Mouse (Mus musculus) gastrocnemius, postnatal 36 days (tissue): ENCODE measurements around the gene Rlbp1. TPM values are rescaled to one million over a fixed set of nuclear protein-coding genes. Genes with fewer than 3 reads are reported as not detected.
A peak's percentile ranks its signal among the peaks of the same experiment; 100 is the strongest.

Source experiments
- DNase-seq, 2 experiments: peaks; one replicate each; pipeline ENCODE4 v3.0.0; 2022
- intact Hi-C: fragments of 180-260 bp; cut with DNase I; formaldehyde crosslinking; loops from one replicate; pipeline ENCODE4 v1.15.1; 2025
- total RNA-seq, 2 experiments: library from RNA; stranded (reverse); gene quantifications; 2 replicates each; pipeline ENCODE4 v1.2.3; 2021

Rlbp1 gene
- total RNA-seq, 2 experiments from 2014 or later: not detected

DNA sequence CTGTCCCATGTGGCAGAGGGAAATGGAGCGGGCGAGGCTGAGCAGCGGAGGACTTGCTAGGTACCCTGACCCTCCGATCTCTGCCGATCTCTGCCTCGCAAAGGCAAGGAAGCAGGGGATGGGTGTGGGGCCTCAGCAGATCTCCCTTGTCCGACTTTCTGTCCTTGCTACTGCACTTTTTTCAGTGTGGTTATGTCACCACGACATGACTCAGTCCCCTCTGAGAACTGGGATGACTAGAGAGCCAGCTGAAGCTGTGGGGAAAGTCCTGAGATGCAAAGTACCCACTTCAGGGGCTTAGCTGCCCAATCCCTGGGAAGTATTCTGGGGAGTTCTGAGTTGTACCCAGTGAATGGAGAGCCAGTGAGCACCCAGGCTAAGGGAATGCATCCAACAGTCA lies 292 bp upstream of the Rlbp1 start:
- no peak for DNase-seq
- intact Hi-C loops: no loop called here

DNA sequence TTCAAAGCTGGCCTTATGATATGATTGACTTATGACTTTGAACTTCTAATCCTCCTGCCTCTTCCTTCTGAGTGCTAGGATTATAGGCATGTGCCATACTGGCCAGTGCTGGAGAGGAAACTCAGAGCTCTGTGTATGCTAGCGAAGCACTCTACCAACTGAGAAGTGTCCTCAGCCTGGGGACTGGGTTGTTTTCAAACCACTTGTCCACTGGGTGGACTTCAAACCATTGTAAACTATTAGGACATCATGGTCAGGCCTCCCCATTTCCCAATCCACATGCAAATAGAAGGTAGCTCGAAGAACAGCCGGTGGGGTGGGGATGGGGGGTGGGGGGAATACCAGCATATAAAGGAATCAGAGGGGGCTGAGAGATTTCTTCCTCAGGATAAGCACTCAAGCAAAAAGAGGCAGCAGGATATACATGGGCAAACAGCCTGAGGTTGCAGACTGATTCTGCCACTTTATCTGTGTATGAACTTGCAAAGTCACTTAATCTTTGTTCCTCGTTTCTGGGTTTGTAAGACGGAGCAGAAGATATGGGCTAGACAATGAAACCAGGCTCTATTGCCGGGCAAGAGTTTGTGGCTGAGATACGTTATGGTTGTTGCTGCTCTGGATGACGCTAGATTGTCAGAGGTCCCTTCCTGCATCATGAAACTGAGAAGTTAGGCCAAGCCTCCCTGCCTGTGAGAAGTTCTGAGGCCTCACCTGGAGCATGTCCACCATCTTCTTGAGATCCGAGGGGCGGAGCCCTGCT lies 10.2 kb downstream of the Rlbp1 start:
- intact Hi-C loops: no loop called here
- no peak for DNase-seq

DNA sequence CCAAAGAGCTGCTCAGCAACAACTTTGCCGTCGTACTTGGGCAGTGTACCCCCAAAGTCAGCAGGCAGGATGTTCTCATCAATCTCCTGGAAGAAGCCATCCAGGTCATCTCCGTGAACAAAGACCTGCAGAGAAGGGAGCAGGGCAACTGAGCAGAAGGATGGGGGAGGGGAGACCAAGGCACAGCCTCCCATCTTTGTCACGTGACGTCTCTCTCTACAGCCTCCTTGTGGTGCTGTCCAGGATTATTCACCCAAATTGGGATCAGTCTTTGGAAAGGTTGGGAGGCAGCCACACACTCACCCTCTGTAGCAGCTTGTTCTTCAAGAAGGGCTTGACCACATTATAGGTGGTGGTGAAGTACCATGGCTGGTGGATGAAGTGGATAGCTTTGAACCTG lies 11.3 kb downstream of the Rlbp1 start:
- no peak for DNase-seq
- intact Hi-C loops: no loop called here

DNA sequence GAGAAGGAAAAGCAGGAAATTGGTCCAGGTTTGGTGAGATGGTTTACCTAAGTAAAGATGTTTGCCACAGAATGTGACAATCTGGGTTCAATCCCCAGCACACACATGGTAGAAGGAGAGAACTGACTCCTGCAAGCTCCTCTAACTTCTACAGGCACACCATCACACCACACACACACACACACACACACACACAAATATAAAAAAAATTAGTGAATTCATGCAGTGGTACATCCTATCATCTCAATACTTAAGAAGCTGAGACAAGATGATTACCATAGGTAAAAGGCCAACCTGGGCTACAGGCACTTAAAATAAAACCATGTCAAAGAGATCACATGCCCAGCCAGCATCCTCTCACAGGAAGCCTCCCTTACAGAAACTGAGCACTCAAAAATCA lies 12.8 kb downstream of the Rlbp1 start:
- DNase-seq: no peak
- intact Hi-C loops: no loop called here

DNA sequence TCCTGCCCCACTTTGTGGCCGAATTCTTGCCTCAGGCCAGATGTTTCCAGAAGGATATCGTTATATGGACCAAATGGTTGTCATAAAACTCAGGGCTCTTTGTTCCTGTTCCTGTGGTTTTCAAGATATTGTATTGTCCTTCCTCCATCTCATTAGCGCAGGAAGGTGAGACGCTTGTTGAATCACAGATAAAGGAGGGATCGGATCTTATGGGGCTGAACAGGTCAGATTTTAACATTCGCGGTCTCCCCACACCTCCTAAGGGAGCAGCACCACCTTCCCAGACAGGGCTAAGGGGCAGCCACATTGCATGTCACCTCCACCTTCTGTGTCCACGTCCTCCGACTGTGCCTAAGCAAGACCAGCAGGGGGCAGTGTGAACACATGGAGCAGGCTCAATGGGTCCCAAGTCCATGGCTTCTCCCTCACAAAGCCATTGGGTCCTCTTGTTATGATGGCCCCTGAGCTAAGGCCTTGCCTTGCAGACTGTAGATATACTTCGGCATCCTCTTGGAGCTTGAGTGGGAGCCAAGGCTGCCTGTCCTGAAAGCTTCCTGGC lies 15.4 kb downstream of the Rlbp1 start:
- DNase-seq: peak; percentile 30 to 42
- intact Hi-C loops: no loop called here

DNA sequence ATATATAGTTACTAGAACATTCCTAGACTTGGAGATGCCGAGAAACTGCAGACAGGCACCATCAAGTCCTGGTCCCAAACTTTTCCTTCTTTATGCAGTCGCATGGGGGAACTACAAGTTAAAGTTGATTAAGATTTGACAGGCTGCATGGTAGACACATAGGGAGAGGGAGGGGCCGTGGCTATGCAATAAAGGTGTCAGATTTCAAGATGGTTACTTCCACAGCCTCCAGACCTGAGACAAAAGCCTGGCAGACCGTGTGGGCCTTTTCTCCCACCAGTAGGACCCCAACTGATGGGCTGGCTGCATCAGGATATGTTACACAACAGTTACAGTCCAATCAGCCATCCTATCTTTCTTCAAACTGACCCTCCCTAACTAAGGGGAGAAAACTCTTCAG lies 17.4 kb downstream of the Rlbp1 start:
- no peak for DNase-seq
- intact Hi-C loops: no loop called here

DNA sequence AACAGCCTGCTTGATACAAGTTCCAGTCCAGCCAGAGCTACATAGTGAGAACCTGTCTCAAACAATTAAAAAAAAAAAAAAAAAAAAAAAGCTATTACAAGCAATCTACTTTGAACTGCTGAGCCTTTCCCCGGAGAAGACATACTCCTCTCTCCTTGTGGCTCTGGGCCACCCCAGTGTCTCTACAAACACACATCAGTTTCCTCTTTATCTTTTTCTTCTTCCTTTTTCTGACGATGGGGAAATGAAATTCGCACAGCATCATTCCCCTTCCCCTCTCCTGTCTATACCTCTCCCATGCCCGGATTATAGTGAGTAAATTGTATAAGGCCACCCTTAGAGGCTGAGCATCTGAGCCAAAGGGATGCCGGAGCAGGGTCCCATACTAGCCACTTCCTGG lies 18.2 kb downstream of the Rlbp1 start:
- intact Hi-C loops: no loop called here
- DNase-seq: no peak

DNA sequence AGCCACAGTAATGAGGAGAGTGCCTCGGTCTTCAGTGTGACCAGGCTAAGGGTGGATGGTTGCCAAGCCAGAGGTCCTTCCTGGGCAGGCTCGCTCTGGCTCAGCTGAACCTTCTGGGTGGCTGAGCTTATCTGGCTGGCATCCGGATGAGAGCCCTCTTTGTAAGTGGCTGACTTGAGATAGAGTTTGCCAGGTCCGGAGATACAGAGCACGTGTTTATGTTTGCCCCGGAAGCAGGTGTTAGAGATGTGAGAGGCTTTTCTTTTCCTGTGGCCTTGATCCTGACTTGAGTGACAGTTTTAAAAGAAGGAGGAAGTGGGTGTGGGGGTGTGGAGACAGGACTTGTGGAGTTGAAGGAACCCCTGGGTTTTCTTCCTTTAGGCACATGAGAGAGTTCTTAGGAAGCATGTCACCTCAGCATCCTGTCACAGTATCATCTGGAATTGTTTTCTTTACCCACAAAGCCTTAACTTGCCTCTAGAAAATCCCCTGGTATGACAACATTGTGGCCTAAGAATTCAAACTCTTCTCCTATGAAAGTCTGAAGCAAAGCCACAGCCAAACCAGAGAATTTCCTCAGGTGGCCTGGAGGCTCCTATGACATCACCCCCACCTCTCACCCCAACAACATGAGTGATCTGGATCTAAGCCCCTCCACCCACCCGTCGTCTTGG lies 23.3 kb downstream of the Rlbp1 start:
- no peak for DNase-seq
- intact Hi-C loops: no loop called here

DNA sequence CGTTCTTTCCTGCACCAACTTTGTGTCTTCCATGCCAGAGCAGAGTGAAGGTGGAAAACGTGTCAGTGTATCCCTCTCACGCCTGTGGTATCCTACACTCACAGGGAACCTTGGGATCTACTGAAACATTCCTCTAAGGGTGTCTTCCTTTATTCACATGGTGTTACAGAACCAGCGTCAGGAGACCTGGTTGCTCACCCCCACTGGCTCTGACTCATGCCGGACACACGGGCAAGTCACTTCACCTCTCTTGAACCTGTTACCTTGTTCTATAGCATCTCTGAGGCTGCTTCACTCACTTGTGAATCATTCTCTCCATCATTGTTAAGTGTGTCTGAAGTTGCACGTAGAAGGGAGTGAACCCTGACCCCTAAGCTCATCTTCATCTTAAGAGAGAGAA lies 24.0 kb downstream of the Rlbp1 start:
- intact Hi-C loops: no loop called here
- DNase-seq: no peak

DNA sequence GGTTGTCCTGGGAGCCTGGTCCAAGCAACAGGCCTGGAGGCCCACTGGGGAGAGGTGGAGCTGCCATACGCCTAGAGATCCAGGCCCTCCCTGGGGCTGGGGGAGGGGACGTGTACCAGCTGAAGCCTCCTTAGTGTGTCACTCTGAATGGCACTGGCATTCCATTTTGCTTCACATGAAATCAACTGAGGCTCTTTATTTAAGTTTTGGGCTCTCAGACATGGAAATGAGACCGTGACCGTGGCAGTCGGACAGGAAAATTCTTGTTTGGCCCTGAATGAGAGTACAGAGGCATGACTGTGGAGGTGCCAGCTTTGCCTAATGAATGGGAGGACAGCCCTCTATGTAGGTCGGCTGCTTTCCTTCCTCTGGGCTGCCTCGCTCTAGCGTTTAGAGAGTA lies 24.6 kb downstream of the Rlbp1 start:
- intact Hi-C loops: no loop called here
- DNase-seq: no peak

DNA sequence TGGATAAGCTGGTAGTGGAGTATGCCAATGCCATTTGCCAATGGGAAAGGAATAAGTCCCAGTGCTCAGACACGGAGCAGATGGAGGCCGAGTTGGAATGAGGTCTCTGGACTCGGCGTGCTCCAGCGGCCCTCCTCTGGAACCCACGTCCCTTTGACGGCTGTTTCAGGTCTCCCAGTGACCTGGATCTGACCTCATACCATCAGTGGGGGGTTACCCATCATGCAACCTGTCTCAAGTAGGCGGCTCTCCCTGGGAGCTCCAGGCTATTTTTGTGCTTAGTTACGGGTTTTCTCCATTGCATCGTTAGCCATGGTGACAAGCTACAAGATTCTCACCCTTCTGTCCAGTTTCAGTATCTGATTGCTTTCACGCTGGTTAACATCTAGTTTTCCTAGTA lies 26.8 kb downstream of the Rlbp1 start:
- DNase-seq: no peak
- intact Hi-C loops: no loop called here

DNA sequence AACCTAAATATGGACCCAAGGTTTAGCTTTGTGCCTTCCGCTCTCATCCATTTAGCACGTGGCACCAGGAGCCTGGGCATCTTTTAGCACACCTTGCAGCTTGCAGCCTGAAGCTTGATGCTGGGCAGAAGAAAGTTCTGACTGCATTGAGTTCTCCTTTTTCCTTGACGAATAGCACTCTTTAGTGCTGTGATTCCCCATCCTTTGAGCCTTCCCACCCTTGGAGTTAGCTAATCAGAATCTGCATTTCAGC lies 27.7 kb downstream of the Rlbp1 start:
- DNase-seq: no peak
- intact Hi-C loops: loop anchor here (10.0 kb wide), 1 partner anchor 434 kb away; no protein-coding TSS in a partner anchor

DNA sequence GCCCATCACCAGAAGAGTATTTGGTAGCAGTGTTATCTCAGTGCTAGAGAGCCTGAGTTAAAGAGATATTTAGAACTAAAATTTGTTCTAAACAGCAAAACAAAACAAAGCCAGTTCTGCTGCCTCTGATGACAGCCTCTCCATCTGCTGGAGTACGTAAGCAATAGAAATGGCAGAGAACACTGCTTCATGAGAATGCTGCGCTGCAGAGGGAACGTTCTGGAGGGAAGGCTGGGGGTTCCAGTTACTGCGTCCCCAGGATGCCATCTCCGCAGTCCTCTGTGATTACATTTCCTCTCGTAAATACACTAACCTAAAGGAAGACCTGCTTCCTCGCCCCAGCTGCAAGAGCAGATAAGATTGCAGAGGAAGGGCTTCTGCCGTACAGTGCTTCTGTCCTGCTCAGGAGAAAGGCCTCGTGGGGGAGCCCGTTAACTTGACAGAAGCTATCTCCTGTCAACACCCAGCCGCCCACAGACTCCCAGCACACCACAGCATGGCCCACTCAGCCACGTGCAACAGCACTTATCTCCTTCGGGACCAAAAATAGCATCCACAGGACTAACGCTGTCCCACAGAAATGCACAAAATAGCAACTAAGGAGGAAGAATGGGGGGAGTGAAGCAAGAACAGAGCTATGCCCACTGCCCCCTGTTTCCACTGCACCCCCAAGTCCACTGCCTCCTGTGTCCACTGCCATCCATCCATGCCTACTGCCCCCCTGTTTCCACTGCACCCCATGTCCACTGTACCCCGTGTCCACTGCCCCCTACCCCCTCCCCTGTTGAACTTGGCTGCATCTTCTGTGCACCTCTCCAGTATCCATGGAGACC lies 28.3 kb downstream of the Rlbp1 start:
- no peak for DNase-seq
- intact Hi-C loops: loop anchor here (10.0 kb wide), 1 partner anchor 434 kb away; no protein-coding TSS in a partner anchor

DNA sequence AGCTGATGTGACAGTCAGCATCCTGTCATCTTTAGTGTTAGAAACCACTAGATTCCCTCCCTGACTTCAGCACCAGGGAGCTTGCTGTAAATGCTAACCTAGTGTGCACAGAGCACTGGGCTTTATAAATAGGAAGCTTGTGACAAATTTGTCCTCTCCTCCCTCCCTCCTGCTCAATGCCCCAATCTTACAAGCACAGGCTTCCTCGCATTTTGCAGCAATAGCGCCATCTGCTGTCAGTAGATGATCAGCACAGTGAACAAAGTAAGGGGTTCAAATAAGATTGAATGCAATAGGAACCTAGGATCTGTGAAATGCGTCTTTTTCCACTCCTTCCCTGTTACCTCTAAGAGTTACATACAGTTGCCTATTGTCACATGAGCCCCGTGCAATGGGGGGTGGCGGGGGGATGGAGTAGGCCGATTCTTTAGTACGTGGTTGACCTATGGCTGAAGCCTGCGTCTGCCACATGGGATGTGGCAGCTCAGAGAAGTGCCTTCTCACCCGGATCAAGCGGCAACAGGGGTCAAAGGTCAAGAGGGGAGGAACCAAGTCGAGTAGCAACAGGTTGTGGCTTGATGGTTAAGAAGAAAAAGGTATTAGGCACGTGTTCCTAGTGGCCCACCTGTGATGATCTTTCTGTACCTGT lies 37.0 kb downstream of the Rlbp1 start:
- intact Hi-C loops: loop anchor here (1.0 to 10.0 kb wide), 2 partner anchors 104 to 425 kb away; no protein-coding TSS in a partner anchor
- DNase-seq: peak; percentile 31 to 69

DNA sequence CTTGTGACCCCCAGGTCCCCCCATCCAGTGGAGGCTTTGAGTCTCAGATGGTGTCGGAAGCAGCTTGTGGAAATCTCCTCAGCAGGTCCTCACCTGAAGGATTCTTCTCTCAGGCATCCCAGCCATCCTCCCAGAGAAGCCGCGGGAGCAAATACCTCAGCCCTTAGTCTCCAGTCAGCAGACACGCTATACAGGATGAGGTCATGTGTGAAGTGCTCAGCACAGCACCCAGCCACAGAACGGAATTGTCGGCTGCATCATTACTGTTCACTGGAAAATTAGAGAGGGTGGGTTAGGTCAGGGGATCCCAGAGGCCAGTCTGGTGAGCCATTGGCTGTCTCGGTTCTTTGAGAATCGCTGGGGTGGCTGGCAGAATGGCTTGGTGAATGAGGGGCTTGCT lies 38.0 kb downstream of the Rlbp1 start:
- no peak for DNase-seq
- intact Hi-C loops: loop anchor here (1.0 kb wide), 1 partner anchor 103 kb away; no protein-coding TSS in a partner anchor

DNA sequence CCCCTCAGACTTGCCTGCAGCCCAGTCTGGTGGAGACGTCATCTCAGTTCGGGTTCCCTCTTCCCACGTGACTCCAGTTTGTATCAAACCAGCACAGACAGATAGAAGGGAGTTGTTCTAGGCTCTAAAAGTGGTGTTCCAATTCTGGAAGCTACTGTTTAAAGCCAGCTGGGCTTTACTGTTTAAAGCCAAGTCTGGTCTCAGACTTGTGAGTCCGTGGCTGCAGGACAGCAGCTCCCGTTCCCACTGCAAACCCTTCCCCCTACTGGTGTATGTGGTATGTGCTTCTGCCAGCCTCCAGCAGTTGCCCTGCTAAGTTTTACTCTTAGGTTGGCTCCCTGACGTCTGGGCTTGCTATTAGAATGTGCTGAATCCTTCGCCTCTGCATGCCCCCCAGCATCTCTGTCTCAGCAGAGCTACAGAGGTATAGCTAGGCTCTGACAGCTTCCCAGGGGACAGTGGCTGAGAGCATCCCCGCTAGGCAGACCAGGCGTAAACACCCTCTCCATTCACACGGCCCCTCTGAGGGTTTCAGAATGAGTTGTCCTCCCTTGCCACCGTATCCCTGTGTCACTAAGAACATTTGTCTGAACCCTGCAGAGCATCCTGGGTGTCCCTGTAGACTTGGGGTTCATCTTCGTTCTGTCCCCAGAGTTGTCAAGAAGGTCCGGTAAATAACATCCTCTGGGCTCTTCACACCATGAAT lies 39.6 kb downstream of the Rlbp1 start:
- DNase-seq: no peak
- intact Hi-C loops: no loop called here

DNA sequence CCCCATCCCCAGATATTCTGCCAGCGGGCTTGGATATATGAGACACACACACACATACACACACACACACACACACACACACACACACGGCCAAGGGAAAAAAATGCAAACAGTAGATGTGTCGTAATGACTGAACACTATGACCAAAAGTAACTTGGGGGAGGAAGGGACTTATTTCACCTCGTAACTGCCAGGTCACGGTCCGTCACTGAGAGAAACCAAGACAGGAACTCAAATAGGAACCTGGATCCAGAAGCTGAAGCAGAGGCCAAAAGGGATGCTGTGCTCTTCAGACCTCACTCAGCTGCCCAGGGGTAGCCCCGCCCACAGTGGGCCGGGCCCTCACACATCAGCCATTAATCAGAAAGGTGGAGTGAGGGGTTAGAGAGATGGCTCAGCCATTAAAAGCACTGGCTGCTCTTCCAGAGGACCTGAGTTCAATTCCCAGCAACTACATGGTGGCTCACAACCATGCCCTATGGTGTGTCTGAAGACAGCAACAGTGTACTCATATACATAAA lies 40.2 kb downstream of the Rlbp1 start:
- intact Hi-C loops: no loop called here
- no peak for DNase-seq

DNA sequence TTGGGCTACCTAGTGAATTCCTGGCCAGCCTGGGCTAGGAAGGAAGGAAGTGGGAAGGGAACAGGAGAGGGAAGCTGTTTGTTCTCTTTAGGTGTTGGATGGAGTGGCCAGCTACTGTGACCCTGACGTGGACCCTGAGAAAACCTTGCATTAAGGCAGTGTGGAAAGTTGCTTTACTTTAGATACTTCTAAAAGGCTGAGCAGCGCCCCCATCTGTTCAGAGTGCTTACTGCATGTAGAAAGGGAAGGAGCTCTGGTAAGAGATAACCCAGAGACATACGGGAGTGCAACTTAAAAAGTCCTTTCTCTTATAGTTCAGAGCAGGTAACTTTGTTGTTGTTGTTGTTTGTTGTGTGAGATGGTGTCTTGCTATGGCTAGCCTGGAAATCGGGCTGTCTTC lies 40.9 kb downstream of the Rlbp1 start:
- intact Hi-C loops: no loop called here
- DNase-seq: no peak

DNA sequence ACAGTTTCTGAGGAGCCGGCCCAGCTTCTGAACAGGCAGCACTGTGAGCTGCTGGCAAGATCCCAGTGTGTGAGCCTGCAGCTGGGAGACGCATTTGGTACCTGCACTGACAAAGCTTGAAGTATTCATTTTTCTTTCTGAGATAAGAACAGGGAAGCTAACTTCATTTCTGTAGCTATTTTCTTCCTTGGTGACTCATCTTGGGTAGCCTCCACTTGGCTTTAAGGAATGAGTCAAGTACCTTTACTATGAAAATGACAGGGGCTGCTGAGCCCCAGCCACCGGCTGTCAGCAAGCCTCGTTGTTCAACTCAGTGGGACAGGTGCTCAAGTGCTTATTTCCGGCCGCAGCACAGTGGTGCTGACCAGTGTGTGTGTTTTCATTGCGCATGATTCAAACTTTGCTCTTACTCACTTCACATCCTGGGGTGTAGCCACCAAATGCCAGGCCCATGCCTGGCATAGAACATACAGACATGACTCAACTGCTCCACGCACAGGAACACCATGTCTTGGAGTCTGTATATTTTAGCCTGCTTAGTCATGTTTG lies 50.4 kb downstream of the Rlbp1 start:
- intact Hi-C loops: no loop called here
- DNase-seq: no peak

DNA sequence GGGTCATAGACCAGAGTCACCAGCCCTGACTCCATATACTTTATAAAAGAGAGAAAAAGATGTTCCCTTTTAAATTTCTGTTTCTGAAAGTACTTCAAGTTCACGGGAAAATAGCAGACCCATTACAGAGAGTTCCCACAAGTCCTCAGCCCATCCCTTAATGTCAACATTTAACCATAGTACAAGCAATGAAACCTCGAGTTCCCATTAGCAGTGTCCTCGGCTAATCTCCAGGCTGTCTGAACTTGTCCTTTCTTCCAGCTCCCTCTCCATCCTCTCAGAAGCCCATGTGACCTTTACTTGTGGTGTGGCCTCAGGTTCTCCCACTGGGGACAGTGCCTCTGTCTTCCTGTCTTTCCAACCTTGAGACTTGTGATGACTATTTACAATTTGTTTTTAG lies 53.4 kb downstream of the Rlbp1 start:
- intact Hi-C loops: no loop called here
- DNase-seq: no peak
